Mouse (Mus musculus) forebrain, embryonic 10.5 days (tissue): ENCODE measurements around the gene Borcs8. TPM values are rescaled to one million over a fixed set of nuclear protein-coding genes. Genes with fewer than 3 reads are reported as not detected.

ENCODE experiments used
- DNase-seq: peaks from one replicate; pipeline ENCODE4 v3.0.0-alpha.2; 2017; ENCODE audit warnings: low spot score; ENCODE audit errors: extremely low spot score
- H3K27ac ChIP-seq: fragments of 300-500 bp; sonication (generic); 2 replicates; pipeline ENCODE4 v1.5.1; 2016; ENCODE audit warnings: mild to moderate bottlenecking
- H3K27me3 ChIP-seq: fragments of 300-500 bp; sonication (generic); 2 replicates; pipeline ENCODE4 v1.6.1; 2016; ENCODE audit warnings: mild to moderate bottlenecking; ENCODE audit not compliant: poor library complexity, severe bottlenecking
- H3K36me3 ChIP-seq: fragments of 300-500 bp; sonication (generic); replicated peaks from 2 replicates; pipeline ENCODE4 v1.6.1; 2016; ENCODE audit warnings: mild to moderate bottlenecking, moderate library complexity
- H3K4me1 ChIP-seq: fragments of 300-500 bp; sonication (generic); 2 replicates; pipeline ENCODE4 v1.6.1; 2016
- H3K4me3 ChIP-seq: fragments of 300-500 bp; sonication (generic); 2 replicates; pipeline ENCODE4 v1.5.1; 2016; ENCODE audit warnings: mild to moderate bottlenecking, moderate library complexity
- H3K9me3 ChIP-seq: fragments of 300-500 bp; sonication (generic); 2 replicates; pipeline ENCODE4 v1.6.1; 2016; ENCODE audit warnings: mild to moderate bottlenecking, moderate library complexity
- WGBS: fragments of 180-500 bp; shearing (Covaris S2); methylation state at CpG from one replicate; pipeline ENCODE4 v1.1.7; 2016; 5-methylcytosine and 5-hydroxymethylcytosine counted together
- polyA plus RNA-seq: library from polyadenylated mRNA; unstranded; fragments of >200 nt; fragmentation: Nextera tagmentation; extraction: Ambion mirVana; gene quantifications from 2 replicates; pipeline ENCODE4 v1.2.1, GENCODE M21; 2016

The Borcs8 gene
- polyA plus RNA-seq, 1 experiment from 2014 or later = 41.6 TPM

- H3K4me1 ChIP-seq = peaks cover 23% of the 10 kb centered on the region
- H3K9me3 ChIP-seq = no peaks in the 10 kb centered on the region
- H3K27me3 ChIP-seq = no peaks in the 10 kb centered on the region
- H3K4me3 ChIP-seq = peak overlapping the region; percentile 77
- no peak for DNase-seq
- peaks cover 57% of the 10 kb centered on the region for H3K36me3 ChIP-seq
- 17% methylated on average over 9 of the region's 9 CpGs for WGBS
- peak overlapping the region; percentile 87 for H3K27ac ChIP-seq
Measured at GRCm38 (mm10) chr8:70139981-70140380, 682 bp downstream of the Borcs8 start.

GRCm38 (mm10) chr8:70147678-70148607 is 8.6 kb downstream of the Borcs8 start:
- peaks cover 45% of the 10 kb centered on the region for H3K36me3 ChIP-seq
- 88% methylated on average over 7 of the region's 7 CpGs for WGBS
- H3K4me1 ChIP-seq = peaks cover 15% of the 10 kb centered on the region
- no peaks in the 10 kb centered on the region for H3K9me3 ChIP-seq
- H3K27me3 ChIP-seq = peaks cover 24% of the 10 kb centered on the region
- H3K27ac ChIP-seq = no peak overlapping the region
- no peak overlapping the region for H3K4me3 ChIP-seq
- DNase-seq = no peak

DNA sequence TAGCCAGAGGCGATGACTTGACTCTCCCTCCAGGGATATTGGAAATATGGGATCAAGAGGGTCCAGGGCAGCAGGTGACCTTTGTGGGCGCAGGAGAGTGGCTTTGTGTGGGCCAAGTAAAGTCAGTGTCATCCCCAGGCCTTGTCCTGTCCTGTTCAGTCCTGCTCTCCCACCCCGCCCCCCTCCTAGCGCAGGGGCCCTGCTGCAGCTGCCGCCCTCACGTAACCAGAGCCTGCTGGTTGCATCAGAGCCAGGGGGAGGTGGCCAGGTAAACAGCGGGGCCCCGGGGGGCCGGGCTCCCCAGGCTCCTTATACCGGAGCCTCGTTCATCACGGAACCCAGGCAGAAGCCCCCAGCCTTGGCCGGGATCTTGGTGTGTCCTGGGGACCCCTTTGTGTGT is 10.9 kb downstream of the Borcs8 start:
- Histone ChIP-seq H3K36me3 (peaks cover 23% of the 10 kb centered on the region), H3K9me3 (no peaks in the 10 kb centered on the region), H3K4me3 (no peak overlapping the region), H3K4me1 (peaks cover 18% of the 10 kb centered on the region), H3K27ac (0 out of 2 replicates have a peak overlapping the region, but pooled peaks have one; percentile 2), H3K27me3 (peaks cover 39% of the 10 kb centered on the region)
- 21% methylated on average over 13 of the region's 13 CpGs for WGBS
- no peak for DNase-seq

GRCm38 (mm10) chr8:70152537-70153257 is 13.4 kb downstream of the Borcs8 start:
- H3K27me3 ChIP-seq = peaks cover 50% of the 10 kb centered on the region
- WGBS = 11% methylated on average over 18 of the region's 22 CpGs
- H3K4me1 ChIP-seq = peaks cover 20% of the 10 kb centered on the region
- no peak overlapping the region for H3K27ac ChIP-seq
- H3K36me3 ChIP-seq = no peaks in the 10 kb centered on the region
- peak; percentile 75 for DNase-seq
- H3K4me3 ChIP-seq = peak overlapping the region; percentile 42
- no peaks in the 10 kb centered on the region for H3K9me3 ChIP-seq

GRCm38 (mm10) chr8:70157240-70157800 is 18.0 kb downstream of the Borcs8 start:
- no peaks in the 10 kb centered on the region for H3K9me3 ChIP-seq
- H3K27me3 ChIP-seq = peaks cover 47% of the 10 kb centered on the region
- WGBS = 100% methylated on average over 1 of the region's 1 CpGs
- no peaks in the 10 kb centered on the region for H3K36me3 ChIP-seq
- H3K27ac ChIP-seq = no peak overlapping the region
- H3K4me1 ChIP-seq = peaks cover 36% of the 10 kb centered on the region
- H3K4me3 ChIP-seq = no peak overlapping the region
- DNase-seq = no peak

DNA sequence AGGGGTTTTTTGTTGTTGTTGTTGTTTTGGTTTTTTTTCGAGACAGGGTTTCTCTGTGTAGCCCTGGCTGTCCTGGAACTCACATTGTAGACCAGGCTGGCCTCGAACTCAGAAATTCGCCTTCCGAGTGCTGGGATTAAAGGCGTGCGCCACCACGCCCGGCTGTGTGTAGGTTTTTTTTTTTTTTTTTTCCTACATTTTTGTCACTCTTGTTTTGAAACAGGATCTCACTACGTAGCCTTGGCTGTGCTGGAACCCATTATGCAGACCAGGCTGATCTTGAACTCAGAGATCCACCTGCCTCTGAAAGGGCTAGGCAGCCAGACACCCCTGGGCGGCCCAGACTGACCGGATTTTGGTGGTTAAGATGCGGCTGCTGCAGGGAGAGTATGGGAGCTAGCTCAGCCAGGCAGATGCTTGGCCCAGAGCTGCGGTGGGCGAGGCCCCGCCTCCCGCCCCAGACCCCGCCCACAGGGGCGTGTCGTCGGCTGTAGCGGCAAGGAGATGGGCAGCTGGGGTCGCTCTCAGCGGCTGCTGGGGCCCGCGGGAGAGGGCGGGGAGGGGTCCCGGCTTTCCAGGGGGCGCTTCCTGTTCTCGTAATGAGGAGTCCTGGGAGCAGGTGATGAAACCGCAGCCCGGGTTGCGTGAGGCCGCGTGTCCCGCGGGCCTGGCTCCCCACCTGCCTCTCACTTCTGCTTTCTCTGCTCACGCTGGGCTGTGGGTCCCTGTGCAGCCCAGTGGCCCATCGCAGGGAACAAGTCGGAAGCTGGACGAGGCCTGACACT is 19.0 kb downstream of the Borcs8 start:
- 13% methylated on average over 39 of the region's 40 CpGs for WGBS
- peaks cover 27% of the 10 kb centered on the region for H3K4me1 ChIP-seq

DNA sequence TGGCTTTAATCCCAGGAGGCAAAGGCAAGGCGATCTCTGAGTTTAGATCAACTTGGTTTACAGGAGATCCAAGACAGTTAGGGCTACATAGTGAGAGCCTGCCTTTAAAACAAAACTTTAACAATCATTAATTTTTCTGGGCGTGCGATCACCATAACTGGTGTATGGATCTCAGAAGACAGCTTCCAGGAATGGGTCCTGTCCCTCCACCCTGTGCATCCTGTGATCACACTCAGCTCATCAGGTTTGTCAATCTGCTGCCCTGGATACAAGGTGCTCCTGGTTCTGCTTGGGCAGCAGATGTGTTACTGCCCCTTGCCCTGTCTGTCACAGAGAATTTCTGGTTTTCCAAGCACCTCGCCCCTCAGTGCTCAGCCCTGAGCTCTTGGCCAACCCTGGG is 19.9 kb downstream of the Borcs8 start:
- Histone ChIP-seq H3K9me3 (no peaks in the 10 kb centered on the region), H3K4me1 (peaks cover 27% of the 10 kb centered on the region), H3K36me3 (no peaks in the 10 kb centered on the region), H3K27ac (no peak overlapping the region), H3K27me3 (peaks cover 44% of the 10 kb centered on the region), H3K4me3 (peak overlapping the region; percentile 65; the same call in 1 of the 2 replicates)
- 90% methylated on average over 4 of the region's 4 CpGs for WGBS
- DNase-seq = no peak

More for the DNA sequence above, 19.0 kb downstream of the Borcs8 start:
- peak overlapping the region; percentile 65 for H3K4me3 ChIP-seq
- H3K27ac ChIP-seq = peak overlapping the region; percentile 84
- DNase-seq = peak; percentile 86
- H3K36me3 ChIP-seq = no peaks in the 10 kb centered on the region
- H3K27me3 ChIP-seq = peaks cover 41% of the 10 kb centered on the region
- H3K9me3 ChIP-seq = no peaks in the 10 kb centered on the region

- Histone ChIP-seq H3K9me3 (no peaks in the 10 kb centered on the region), H3K4me1 (peaks cover 27% of the 10 kb centered on the region), H3K27me3 (peaks cover 46% of the 10 kb centered on the region), H3K27ac (no peak overlapping the region), H3K4me3 (no peak overlapping the region), H3K36me3 (no peaks in the 10 kb centered on the region)
- 66% methylated on average over 13 of the region's 13 CpGs for WGBS
- DNase-seq = no peak
Measured at GRCm38 (mm10) chr8:70160015-70160414, 20.7 kb downstream of the Borcs8 start.

DNA sequence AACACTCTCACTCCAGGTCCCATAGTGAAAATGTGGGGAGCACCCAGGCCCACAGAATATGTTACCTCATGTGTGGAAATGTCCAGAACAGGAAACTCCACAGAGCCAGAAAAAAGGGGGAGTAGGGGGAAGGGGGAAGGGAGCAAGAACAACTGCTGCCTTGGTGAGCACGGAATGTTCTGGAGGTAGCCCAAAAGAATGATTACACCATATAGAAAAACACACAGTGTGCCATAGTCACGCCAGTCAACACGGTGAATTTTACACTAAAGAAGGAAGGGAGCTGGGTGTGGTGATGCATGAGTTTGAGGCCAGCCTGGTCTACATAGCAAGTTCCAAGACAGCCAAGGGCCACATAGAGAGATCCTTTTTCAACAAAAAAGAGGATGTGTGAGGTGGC is 24.0 kb downstream of the Borcs8 start:
- Histone ChIP-seq H3K9me3 (no peaks in the 10 kb centered on the region), H3K27ac (no peak overlapping the region), H3K4me1 (peaks cover 35% of the 10 kb centered on the region), H3K4me3 (no peak overlapping the region), H3K27me3 (peaks cover 59% of the 10 kb centered on the region), H3K36me3 (no peaks in the 10 kb centered on the region)
- 85% methylated on average over 3 of the region's 3 CpGs for WGBS
- DNase-seq = no peak

- Histone ChIP-seq H3K9me3 (no peaks in the 10 kb centered on the region), H3K4me3 (peak overlapping the region; percentile 46), H3K27ac (peak overlapping the region; percentile 42), H3K27me3 (peaks cover 43% of the 10 kb centered on the region), H3K4me1 (peaks cover 20% of the 10 kb centered on the region), H3K36me3 (no peaks in the 10 kb centered on the region)
- WGBS = 3% methylated on average over 21 of the region's 21 CpGs
- peak; percentile 89 for DNase-seq
Measured at GRCm38 (mm10) chr8:70166504-70167110, 27.3 kb downstream of the Borcs8 start.

DNA sequence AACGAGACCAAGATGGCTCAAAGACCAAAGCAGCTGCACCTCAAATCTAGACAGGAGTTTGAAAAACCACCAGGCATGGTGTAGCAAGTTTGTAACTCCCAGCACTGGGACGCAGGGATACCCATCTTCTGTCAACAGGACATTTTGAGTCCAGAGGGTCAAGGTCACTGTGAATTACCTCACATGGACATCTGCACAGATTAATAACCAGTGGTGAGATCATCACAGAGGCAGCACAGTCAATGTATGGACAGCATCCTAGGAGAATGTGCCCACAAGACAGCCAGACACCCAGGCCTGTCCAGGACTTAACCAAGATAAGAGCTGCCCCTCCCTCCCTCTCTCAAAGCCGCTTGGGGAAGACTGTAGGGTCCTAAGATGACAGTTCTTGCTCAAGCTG is 30.8 kb downstream of the Borcs8 start:
- Histone ChIP-seq H3K36me3 (peaks cover 11% of the 10 kb centered on the region), H3K4me1 (peaks cover 45% of the 10 kb centered on the region), H3K9me3 (no peaks in the 10 kb centered on the region), H3K27me3 (peaks cover 24% of the 10 kb centered on the region), H3K4me3 (no peak overlapping the region), H3K27ac (no peak overlapping the region)
- 89% methylated on average over 3 of the region's 3 CpGs for WGBS
- no peak for DNase-seq

GRCm38 (mm10) chr8:70170748-70171147 is 31.4 kb downstream of the Borcs8 start:
- Histone ChIP-seq H3K9me3 (no peaks in the 10 kb centered on the region), H3K27me3 (peaks cover 18% of the 10 kb centered on the region), H3K36me3 (peaks cover 13% of the 10 kb centered on the region), H3K4me3 (no peak overlapping the region), H3K4me1 (peaks cover 44% of the 10 kb centered on the region), H3K27ac (no peak overlapping the region)
- 85% methylated on average over 3 of the region's 3 CpGs for WGBS
- DNase-seq = no peak
